Mouse (Mus musculus) stomach, embryonic 15.5 days (tissue): ENCODE measurements around the gene Aff3. TPM values are rescaled to one million over a fixed set of nuclear protein-coding genes. Genes with fewer than 3 reads are reported as not detected.
A peak's percentile ranks its signal among the peaks of the same experiment; 100 is the strongest.

ENCODE experiments used
- ATAC-seq: fragments of 200-750 bp; cut with Nextera tagmentation; 2 replicates; pipeline ENCODE4 v1.8.0; 2017; ENCODE audit warnings: low read depth, moderate number of reproducible peaks, moderate TSS enrichment; ENCODE audit not compliant: insufficient read depth, low FRiP score
- H3K27ac ChIP-seq: fragments of 300-500 bp; sonication (generic); 2 replicates; pipeline ENCODE4 v1.5.1; 2015; ENCODE audit warnings: mild to moderate bottlenecking, inconsistent platforms
- H3K27me3 ChIP-seq: fragments of 300-500 bp; sonication (generic); replicated peaks from 2 replicates; pipeline ENCODE4 v1.6.1; 2015; ENCODE audit warnings: inconsistent platforms
- H3K36me3 ChIP-seq: fragments of 300-500 bp; sonication (generic); 2 replicates; pipeline ENCODE4 v1.6.1; 2015; ENCODE audit warnings: inconsistent platforms
- H3K4me1 ChIP-seq: fragments of 300-500 bp; sonication (generic); 2 replicates; pipeline ENCODE4 v1.6.1; 2015; ENCODE audit warnings: inconsistent platforms
- H3K4me2 ChIP-seq: fragments of 300-500 bp; sonication (generic); 2 replicates; pipeline ENCODE4 v1.6.1; 2015; ENCODE audit warnings: mild to moderate bottlenecking, inconsistent platforms
- H3K4me3 ChIP-seq: fragments of 300-500 bp; sonication (generic); replicated peaks from 2 replicates; pipeline ENCODE4 v1.5.1; 2015; ENCODE audit warnings: inconsistent platforms
- H3K9ac ChIP-seq: fragments of 300-500 bp; sonication (generic); 2 replicates; pipeline ENCODE4 v1.6.1; 2015; ENCODE audit warnings: inconsistent platforms
- H3K9me3 ChIP-seq: fragments of 300-500 bp; sonication (generic); 2 replicates; pipeline ENCODE4 v1.6.1; 2016; ENCODE audit warnings: inconsistent platforms
- WGBS: fragments of 180-500 bp; shearing (Covaris S2); methylation state at CpG from one replicate; pipeline ENCODE4 v1.1.7; 2015; 5-methylcytosine and 5-hydroxymethylcytosine counted together
- polyA plus RNA-seq: library from polyadenylated mRNA; unstranded; fragments of >200 nt; fragmentation: Nextera tagmentation; extraction: Ambion mirVana; gene quantifications from 2 replicates; pipeline ENCODE4 v1.2.1, GENCODE M21; 2015

The Aff3 gene
- polyA plus RNA-seq, 1 experiment from 2014 or later: 9.9 TPM

- no peaks in the 10 kb centered on the region for H3K36me3 ChIP-seq
- no peaks in the 10 kb centered on the region for H3K27me3 ChIP-seq
- no peak overlapping the region for H3K27ac ChIP-seq
- ATAC-seq: no peak
- no peak overlapping the region for H3K4me2 ChIP-seq
- 24% methylated on average over 1 of the region's 1 CpGs for WGBS
- peaks cover 4% of the 10 kb centered on the region; the same call in 1 of the 2 replicates for H3K4me1 ChIP-seq
- no peak overlapping the region for H3K9ac ChIP-seq
- H3K4me3 ChIP-seq: no peak overlapping the region
- H3K9me3 ChIP-seq: no peaks in the 10 kb centered on the region
Observed at GRCm38 (mm10) chr1:38516225-38516624, 148.5 kb downstream of the Aff3 start.

- Histone ChIP-seq H3K27ac (no peak overlapping the region), H3K9ac (no peak overlapping the region), H3K27me3 (no peaks in the 10 kb centered on the region), H3K4me1 (peaks cover 4% of the 10 kb centered on the region; the same call in 1 of the 2 replicates), H3K36me3 (no peaks in the 10 kb centered on the region), H3K4me2 (no peak overlapping the region), H3K9me3 (no peaks in the 10 kb centered on the region), H3K4me3 (no peak overlapping the region)
- 66% methylated on average over 4 of the region's 4 CpGs for WGBS
- no peak for ATAC-seq
Observed at GRCm38 (mm10) chr1:38514634-38515011, 150.1 kb downstream of the Aff3 start.

DNA sequence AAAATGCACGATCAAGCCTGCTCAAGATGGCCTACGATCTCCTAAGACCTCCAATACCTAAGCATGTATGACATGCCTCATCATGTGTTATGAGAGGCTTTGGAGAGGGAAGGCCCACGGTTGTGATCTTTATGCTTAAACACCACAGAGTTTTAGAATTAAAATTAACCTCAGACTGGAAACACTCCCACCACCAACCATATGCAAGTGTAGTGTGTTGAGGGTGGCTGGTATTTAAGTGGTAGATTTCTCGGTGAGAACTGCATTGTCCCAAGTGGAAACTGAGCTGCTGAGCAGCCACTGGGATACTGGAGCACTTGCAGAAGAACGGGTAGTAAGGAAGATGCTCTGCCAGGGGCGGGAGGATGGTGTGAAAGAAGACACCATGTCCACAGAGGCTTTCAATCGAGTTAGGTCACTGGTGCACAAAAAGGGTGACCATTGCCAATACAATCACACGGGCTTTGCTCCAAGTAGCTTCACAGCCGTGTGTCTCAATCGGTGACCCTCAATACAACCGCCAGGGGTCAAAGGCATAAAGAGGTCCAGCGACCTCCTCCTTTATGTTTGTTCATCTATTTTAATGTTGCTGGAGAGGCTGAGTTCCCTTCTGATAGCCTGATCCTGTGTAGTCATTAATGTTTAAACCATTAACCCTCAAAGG is 150.7 kb downstream of the Aff3 start:
- no peaks in the 10 kb centered on the region for H3K27me3 ChIP-seq
- no peaks in the 10 kb centered on the region for H3K36me3 ChIP-seq
- no peak overlapping the region for H3K27ac ChIP-seq
- no peaks in the 10 kb centered on the region for H3K9me3 ChIP-seq
- 81% methylated on average over 12 of the region's 12 CpGs for WGBS
- H3K9ac ChIP-seq: no peak overlapping the region
- no peak overlapping the region for H3K4me3 ChIP-seq
- no peak overlapping the region for H3K4me2 ChIP-seq
- H3K4me1 ChIP-seq: peaks cover 4% of the 10 kb centered on the region; the same call in 1 of the 2 replicates
- ATAC-seq: no peak

DNA sequence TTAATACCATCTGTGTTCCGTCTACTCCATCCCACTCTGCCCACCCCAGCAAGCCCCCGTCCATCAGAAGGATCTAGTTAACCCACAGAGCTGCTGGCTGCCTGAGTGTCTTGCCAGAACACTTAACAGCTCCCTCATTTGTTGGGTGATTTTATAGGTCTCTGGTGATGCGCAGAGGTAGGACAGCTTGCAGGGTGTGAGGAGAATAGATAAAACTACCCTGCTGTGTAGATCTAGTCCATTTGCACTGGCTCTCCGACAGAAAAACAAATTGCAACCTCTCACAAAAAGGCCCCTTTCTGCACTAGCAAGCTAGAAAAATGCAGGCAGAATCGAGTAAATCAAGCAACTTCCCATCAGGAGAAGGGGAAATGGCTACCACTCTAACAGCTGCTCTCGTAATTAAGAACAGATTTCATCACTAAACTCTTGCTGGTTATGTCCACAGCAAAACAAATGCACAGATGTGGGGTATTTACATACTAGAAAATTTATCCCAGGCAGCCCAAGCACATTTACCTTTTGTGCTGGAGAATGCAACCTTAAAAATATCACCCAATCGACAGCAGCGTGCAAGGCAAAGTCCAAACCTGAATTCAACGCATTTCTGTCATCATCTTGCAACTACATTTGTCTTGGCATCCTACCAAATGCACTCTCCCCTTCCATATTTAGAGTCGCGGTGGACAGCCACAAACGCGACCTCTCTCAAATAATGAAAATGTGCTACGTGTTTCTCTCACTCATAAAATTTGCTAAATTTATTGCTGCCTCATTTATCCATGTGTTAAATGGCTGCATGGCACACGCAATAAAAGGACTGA is 152.3 kb downstream of the Aff3 start:
- Histone ChIP-seq H3K27me3 (no peaks in the 10 kb centered on the region), H3K9ac (no peak overlapping the region), H3K4me3 (no peak overlapping the region), H3K27ac (peak overlapping the region; percentile 26; the same call in 1 of the 2 replicates), H3K4me2 (no peak overlapping the region), H3K4me1 (peaks cover 4% of the 10 kb centered on the region; the same call in 1 of the 2 replicates), H3K9me3 (no peaks in the 10 kb centered on the region), H3K36me3 (no peaks in the 10 kb centered on the region)
- no peak; the same call in 1 of the 2 replicates for ATAC-seq
- WGBS: 31% methylated on average over 15 of the region's 15 CpGs

GRCm38 (mm10) chr1:38511076-38511475 is 153.7 kb downstream of the Aff3 start:
- no peak for ATAC-seq
- no peaks in the 10 kb centered on the region for H3K9me3 ChIP-seq
- H3K4me2 ChIP-seq: no peak overlapping the region
- 48% methylated on average over 5 of the region's 5 CpGs for WGBS
- H3K4me3 ChIP-seq: no peak overlapping the region
- H3K36me3 ChIP-seq: no peaks in the 10 kb centered on the region
- peaks cover 4% of the 10 kb centered on the region; the same call in 1 of the 2 replicates for H3K4me1 ChIP-seq
- no peak overlapping the region for H3K27ac ChIP-seq
- no peak overlapping the region for H3K9ac ChIP-seq
- no peaks in the 10 kb centered on the region for H3K27me3 ChIP-seq

GRCm38 (mm10) chr1:38509301-38509700 is 155.5 kb downstream of the Aff3 start:
- no peak for ATAC-seq
- Histone ChIP-seq H3K4me1 (peaks cover 4% of the 10 kb centered on the region; the same call in 1 of the 2 replicates), H3K27me3 (no peaks in the 10 kb centered on the region), H3K9ac (no peak overlapping the region), H3K9me3 (no peaks in the 10 kb centered on the region), H3K27ac (no peak overlapping the region), H3K36me3 (no peaks in the 10 kb centered on the region), H3K4me3 (no peak overlapping the region), H3K4me2 (no peak overlapping the region)
- 85% methylated on average over 8 of the region's 8 CpGs for WGBS

- Histone ChIP-seq H3K9ac (no peak overlapping the region), H3K4me1 (peaks cover 4% of the 10 kb centered on the region; the same call in 1 of the 2 replicates), H3K27me3 (no peaks in the 10 kb centered on the region), H3K9me3 (no peaks in the 10 kb centered on the region), H3K27ac (no peak overlapping the region), H3K4me2 (no peak overlapping the region), H3K36me3 (no peaks in the 10 kb centered on the region), H3K4me3 (no peak overlapping the region)
- 79% methylated on average over 7 of the region's 7 CpGs for WGBS
- ATAC-seq: no peak
Observed at GRCm38 (mm10) chr1:38507636-38508179, 157.0 kb downstream of the Aff3 start.

DNA sequence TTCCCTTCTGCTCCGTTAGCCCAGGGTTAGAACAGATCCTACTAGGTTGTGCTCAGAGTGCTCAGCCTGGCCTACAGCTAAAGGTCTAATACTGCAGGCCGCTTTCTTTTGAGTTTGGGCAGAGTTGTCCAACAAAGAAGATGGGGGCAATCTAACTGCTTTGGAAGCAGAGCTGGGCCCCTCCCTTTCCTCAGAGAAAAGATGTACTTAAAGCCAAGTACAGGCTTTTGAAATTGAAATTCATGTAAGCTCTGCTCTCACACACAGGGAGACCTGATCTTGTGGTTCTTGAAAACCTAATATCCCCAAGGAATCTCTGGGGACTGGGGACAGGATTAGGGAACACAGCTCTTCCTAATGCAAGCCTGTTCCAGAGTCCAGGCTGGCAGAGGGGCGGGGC is 158.4 kb downstream of the Aff3 start:
- Histone ChIP-seq H3K27ac (no peak overlapping the region), H3K9ac (no peak overlapping the region), H3K4me1 (no peaks in the 10 kb centered on the region; the same call in 1 of the 2 replicates), H3K27me3 (no peaks in the 10 kb centered on the region), H3K4me2 (no peak overlapping the region), H3K9me3 (no peaks in the 10 kb centered on the region), H3K36me3 (no peaks in the 10 kb centered on the region), H3K4me3 (no peak overlapping the region)
- ATAC-seq: no peak
- 86% methylated on average over 3 of the region's 3 CpGs for WGBS

GRCm38 (mm10) chr1:38503431-38504089 is 161.2 kb downstream of the Aff3 start:
- Histone ChIP-seq H3K9ac (no peak overlapping the region), H3K4me1 (no peaks in the 10 kb centered on the region), H3K27ac (no peak overlapping the region), H3K4me2 (no peak overlapping the region), H3K36me3 (no peaks in the 10 kb centered on the region), H3K4me3 (no peak overlapping the region), H3K27me3 (no peaks in the 10 kb centered on the region), H3K9me3 (no peaks in the 10 kb centered on the region)
- no peak; the same call in 1 of the 2 replicates for ATAC-seq
- 92% methylated on average over 13 of the region's 13 CpGs for whole genome bisulfite sequencing

DNA sequence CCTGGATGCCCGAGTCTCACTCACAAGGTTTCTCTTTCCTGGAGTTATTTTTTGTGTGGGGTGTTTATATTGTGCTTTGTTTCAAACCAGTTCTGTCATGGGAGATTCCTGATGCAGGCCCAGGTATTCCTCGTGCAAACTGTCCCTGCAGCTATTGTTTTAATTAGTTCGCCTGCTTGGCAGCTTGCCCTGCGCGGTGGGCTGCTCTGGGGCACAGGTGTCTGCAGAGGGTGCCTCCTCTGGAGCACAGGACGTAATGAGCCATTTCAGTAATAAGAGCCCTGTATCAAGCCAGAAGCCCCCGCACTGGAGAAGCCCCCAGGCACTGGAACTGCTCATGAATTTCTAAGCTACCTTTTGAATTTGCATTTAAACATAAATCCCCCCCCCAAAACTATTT is 162.0 kb downstream of the Aff3 start:
- H3K4me1 ChIP-seq: no peaks in the 10 kb centered on the region; the same call in 1 of the 2 replicates
- no peaks in the 10 kb centered on the region for H3K9me3 ChIP-seq
- no peaks in the 10 kb centered on the region for H3K36me3 ChIP-seq
- H3K27ac ChIP-seq: no peak overlapping the region
- no peak for ATAC-seq
- no peak overlapping the region for H3K9ac ChIP-seq
- H3K27me3 ChIP-seq: no peaks in the 10 kb centered on the region
- no peak overlapping the region for H3K4me2 ChIP-seq
- no peak overlapping the region for H3K4me3 ChIP-seq
- 62% methylated on average over 7 of the region's 7 CpGs for WGBS

GRCm38 (mm10) chr1:38501231-38501630 is 163.5 kb downstream of the Aff3 start:
- Histone ChIP-seq H3K4me1 (no peaks in the 10 kb centered on the region; the same call in 1 of the 2 replicates), H3K4me2 (no peak overlapping the region), H3K36me3 (no peaks in the 10 kb centered on the region), H3K4me3 (no peak overlapping the region), H3K9ac (no peak overlapping the region), H3K27me3 (no peaks in the 10 kb centered on the region), H3K9me3 (no peaks in the 10 kb centered on the region), H3K27ac (no peak overlapping the region)
- no peak for ATAC-seq
- 83% methylated on average over 7 of the region's 7 CpGs for WGBS
